Mouse (Mus musculus): ENCODE measurements around the gene Pabpc4. TPM values are rescaled to one million over a fixed set of nuclear protein-coding genes. Genes with fewer than 3 reads are reported as not detected.
"Not testable (repeated sequence)": the region's sequence is repeated elsewhere in the genome, so short reads cannot be mapped to it uniquely, and the experiment has no call there.

The Pabpc4 gene
- polyA plus RNA-seq, 1 experiment: 57.8 TPM

- Histone ChIP-seq H3K36me3 (ENCODE audit: control insufficient read depth, insufficient read depth, low read length) (no peaks in the 10 kb centered on the region), H3K4me1 (ENCODE audit: control insufficient read depth, insufficient read depth, low read length) (no peaks in the 10 kb centered on the region), H3K27me3 (replicated peaks; ENCODE audit: control insufficient read depth, insufficient read depth, low read length) (no peaks in the 10 kb centered on the region), H3K27ac (ENCODE audit: insufficient read depth, low read depth, low read length) (no peak overlapping the region), H3K4me3 (ENCODE audit: insufficient read depth, low read depth, low read length) (no peak overlapping the region)
- no peak for DNase-seq
- WGBS: 59% methylated on average over 7 of the region's 7 CpGs
- TF ChIP-seq CTCF (conservative IDR thresholded peaks at IDR 0.05; ENCODE audit: insufficient read depth, insufficient read length, low read depth, low read length) (no peak), POLR2A (IDR thresholded peaks at IDR 0.05; ENCODE audit: low read depth, low read length) (no peak)
Observed at GRCm38 (mm10) chr4:123248971-123249567, 13.1 kb upstream of the Pabpc4 start.

- TF ChIP-seq CTCF (conservative IDR thresholded peaks at IDR 0.05; ENCODE audit: insufficient read depth, insufficient read length, low read depth, low read length) (no peak), POLR2A (IDR thresholded peaks at IDR 0.05; ENCODE audit: low read depth, low read length) (no peak)
- no peak for DNase-seq
- Histone ChIP-seq H3K36me3 (ENCODE audit: control insufficient read depth, insufficient read depth, low read length) (no peaks in the 10 kb centered on the region), H3K27me3 (replicated peaks; ENCODE audit: control insufficient read depth, insufficient read depth, low read length) (no peaks in the 10 kb centered on the region), H3K4me1 (ENCODE audit: control insufficient read depth, insufficient read depth, low read length) (no peaks in the 10 kb centered on the region), H3K4me3 (ENCODE audit: insufficient read depth, low read depth, low read length) (no peak overlapping the region), H3K27ac (ENCODE audit: insufficient read depth, low read depth, low read length) (no peak overlapping the region)
- WGBS: 56% methylated on average over 5 of the region's 5 CpGs
Observed at GRCm38 (mm10) chr4:123252214-123252613, 9.9 kb upstream of the Pabpc4 start.

GRCm38 (mm10) chr4:123254617-123255016 is 7.5 kb upstream of the Pabpc4 start:
- WGBS: 10% methylated on average over 5 of the region's 5 CpGs
- no peak overlapping the region for H3K4me3 ChIP-seq (ENCODE audit: insufficient read depth, low read depth, low read length)
- no peak overlapping the region for H3K27ac ChIP-seq (ENCODE audit: insufficient read depth, low read depth, low read length)
- H3K27me3 ChIP-seq (replicated peaks; ENCODE audit: control insufficient read depth, insufficient read depth, low read length): no peaks in the 10 kb centered on the region
- peak; percentile 71 for DNase-seq
- no peaks in the 10 kb centered on the region for H3K4me1 ChIP-seq (ENCODE audit: control insufficient read depth, insufficient read depth, low read length)
- no peaks in the 10 kb centered on the region for H3K36me3 ChIP-seq (ENCODE audit: control insufficient read depth, insufficient read depth, low read length)
- TF ChIP-seq CTCF (conservative IDR thresholded peaks at IDR 0.05; ENCODE audit: insufficient read depth, insufficient read length, low read depth, low read length) (peak; percentile 40), POLR2A (IDR thresholded peaks at IDR 0.05; ENCODE audit: low read depth, low read length) (no peak)

- TF ChIP-seq CTCF (conservative IDR thresholded peaks at IDR 0.05; ENCODE audit: insufficient read depth, insufficient read length, low read depth, low read length): no peak
- no peak for TF ChIP-seq POLR2A (IDR thresholded peaks at IDR 0.05; ENCODE audit: low read depth, low read length)
- 36% methylated on average over 8 of the region's 8 CpGs for WGBS
- no peaks in the 10 kb centered on the region for H3K4me1 ChIP-seq (ENCODE audit: control insufficient read depth, insufficient read depth, low read length)
- no peaks in the 10 kb centered on the region for H3K27me3 ChIP-seq (replicated peaks; ENCODE audit: control insufficient read depth, insufficient read depth, low read length)
- DNase-seq: no peak
- H3K4me3 ChIP-seq (ENCODE audit: insufficient read depth, low read depth, low read length): no peak overlapping the region
- no peak overlapping the region for H3K27ac ChIP-seq (ENCODE audit: insufficient read depth, low read depth, low read length)
- no peaks in the 10 kb centered on the region for H3K36me3 ChIP-seq (ENCODE audit: control insufficient read depth, insufficient read depth, low read length)
Observed at GRCm38 (mm10) chr4:123260071-123260746, 1.9 kb upstream of the Pabpc4 start.

GRCm38 (mm10) chr4:123271063-123271462 is 8.9 kb downstream of the Pabpc4 start:
- Histone ChIP-seq H3K27me3 (replicated peaks; ENCODE audit: control insufficient read depth, insufficient read depth, low read length) (no peaks in the 10 kb centered on the region), H3K4me3 (ENCODE audit: insufficient read depth, low read depth, low read length) (no peak overlapping the region), H3K4me1 (ENCODE audit: control insufficient read depth, insufficient read depth, low read length) (no peaks in the 10 kb centered on the region), H3K27ac (ENCODE audit: insufficient read depth, low read depth, low read length) (no peak overlapping the region), H3K36me3 (ENCODE audit: control insufficient read depth, insufficient read depth, low read length) (no peaks in the 10 kb centered on the region)
- no peak; the same call in 1 of the 2 replicates for TF ChIP-seq CTCF (conservative IDR thresholded peaks at IDR 0.05; ENCODE audit: insufficient read depth, insufficient read length, low read depth, low read length)
- TF ChIP-seq POLR2A (IDR thresholded peaks at IDR 0.05; ENCODE audit: low read depth, low read length): no peak
- DNase-seq: no peak
- 92% methylated on average over 3 of the region's 3 CpGs for WGBS

GRCm38 (mm10) chr4:123280117-123280516 is 18.0 kb downstream of the Pabpc4 start:
- Histone ChIP-seq H3K27ac (ENCODE audit: insufficient read depth, low read depth, low read length) (no peak overlapping the region), H3K36me3 (ENCODE audit: control insufficient read depth, insufficient read depth, low read length) (no peaks in the 10 kb centered on the region), H3K27me3 (replicated peaks; ENCODE audit: control insufficient read depth, insufficient read depth, low read length) (no peaks in the 10 kb centered on the region), H3K4me3 (ENCODE audit: insufficient read depth, low read depth, low read length) (no peak overlapping the region), H3K4me1 (ENCODE audit: control insufficient read depth, insufficient read depth, low read length) (peaks cover 3% of the 10 kb centered on the region; the same call in 1 of the 2 replicates)
- TF ChIP-seq CTCF (conservative IDR thresholded peaks at IDR 0.05; ENCODE audit: insufficient read depth, insufficient read length, low read depth, low read length): no peak
- no peak for TF ChIP-seq POLR2A (IDR thresholded peaks at IDR 0.05; ENCODE audit: low read depth, low read length)
- no peak for DNase-seq
- WGBS: 72% methylated on average over 3 of the region's 3 CpGs

DNA sequence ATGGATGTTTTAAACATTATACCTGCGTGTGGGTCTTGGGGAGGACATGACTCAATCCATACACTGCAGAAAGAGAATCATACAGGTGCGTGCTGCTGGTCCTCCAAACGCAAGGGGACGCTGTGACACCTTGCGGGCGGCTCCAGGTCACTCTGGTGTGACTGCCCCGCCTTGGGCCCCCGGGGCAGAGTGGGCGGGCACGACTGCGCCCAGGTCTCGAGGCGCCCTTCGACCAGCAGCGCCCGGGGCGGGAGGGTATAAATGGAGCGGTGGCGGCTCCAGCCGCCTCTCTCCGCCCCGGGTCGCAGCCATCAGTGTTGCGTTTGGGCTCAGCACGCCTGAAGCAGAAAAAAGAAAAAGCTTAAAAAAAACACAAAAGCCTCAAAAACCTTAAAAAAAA is 20.3 kb downstream of the Pabpc4 start:
- DNase-seq: peak; percentile 96
- peak overlapping the region; percentile 39 for H3K4me3 ChIP-seq (ENCODE audit: insufficient read depth, low read depth, low read length)
- H3K4me1 ChIP-seq (ENCODE audit: control insufficient read depth, insufficient read depth, low read length): peaks cover 4% of the 10 kb centered on the region; the same call in 1 of the 2 replicates
- H3K27ac ChIP-seq (ENCODE audit: insufficient read depth, low read depth, low read length): 0 out of 2 replicates have a peak overlapping the region, but pooled peaks have one; percentile 61
- no peaks in the 10 kb centered on the region for H3K27me3 ChIP-seq (replicated peaks; ENCODE audit: control insufficient read depth, insufficient read depth, low read length)
- under 1% methylated on average over 25 of the region's 25 CpGs for WGBS
- no peaks in the 10 kb centered on the region; the same call in 1 of the 2 replicates for H3K36me3 ChIP-seq (ENCODE audit: control insufficient read depth, insufficient read depth, low read length)
- no peak for TF ChIP-seq POLR2A (IDR thresholded peaks at IDR 0.05; ENCODE audit: low read depth, low read length)
- peak; percentile 75 for TF ChIP-seq CTCF (conservative IDR thresholded peaks at IDR 0.05; ENCODE audit: insufficient read depth, insufficient read length, low read depth, low read length)

GRCm38 (mm10) chr4:123282915-123283674 is 20.9 kb downstream of the Pabpc4 start:
- WGBS: 0% methylated on average over 51 of the region's 55 CpGs
- H3K36me3 ChIP-seq (ENCODE audit: control insufficient read depth, insufficient read depth, low read length); H3K4me1 ChIP-seq (ENCODE audit: control insufficient read depth, insufficient read depth, low read length); H3K27me3 ChIP-seq (replicated peaks; ENCODE audit: control insufficient read depth, insufficient read depth, low read length): not testable (repeated sequence)
- Histone ChIP-seq H3K27ac (ENCODE audit: insufficient read depth, low read depth, low read length) (peak overlapping the region; percentile 61; the same call in 1 of the 2 replicates), H3K4me3 (ENCODE audit: insufficient read depth, low read depth, low read length) (peak overlapping the region; percentile 39)
- DNase-seq: peak; percentile 54

DNA sequence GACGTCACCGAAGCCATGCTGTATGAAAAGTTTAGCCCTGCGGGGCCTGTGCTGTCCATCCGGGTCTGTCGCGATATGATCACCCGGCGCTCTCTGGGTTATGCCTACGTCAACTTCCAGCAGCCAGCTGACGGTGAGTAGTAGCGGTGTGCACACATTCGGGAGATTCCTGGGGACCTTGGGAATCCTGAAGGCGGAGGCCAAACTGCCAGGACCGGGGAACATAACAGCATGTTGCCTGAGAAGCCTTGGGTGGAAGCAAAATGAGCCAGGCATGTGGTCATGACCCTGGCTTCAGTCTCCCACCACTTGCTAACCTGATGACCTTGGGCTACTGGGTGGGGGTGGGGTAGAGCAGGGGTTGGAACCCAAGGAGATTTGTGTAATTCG is 21.5 kb downstream of the Pabpc4 start:
- H3K36me3 ChIP-seq (ENCODE audit: control insufficient read depth, insufficient read depth, low read length); H3K27me3 ChIP-seq (replicated peaks; ENCODE audit: control insufficient read depth, insufficient read depth, low read length); H3K4me1 ChIP-seq (ENCODE audit: control insufficient read depth, insufficient read depth, low read length); H3K27ac ChIP-seq (ENCODE audit: insufficient read depth, low read depth, low read length): not testable (repeated sequence)
- peak overlapping the region; percentile 48 for H3K4me3 ChIP-seq (ENCODE audit: insufficient read depth, low read depth, low read length)
- DNase-seq: peak; percentile 33
- under 1% methylated on average over 15 of the region's 15 CpGs for WGBS

Data from kidney, adult 2 months (tissue).